Mouse (Mus musculus) lung, embryonic 14.5 days (tissue): ENCODE measurements at regions not wholly inside any gene's neighbourhood (a gene's known extent, or its start where the extent isn't known, plus 50 kb on each side); places are given as distances from the start of the nearest gene placed in this dataset. TPM values are rescaled to one million over a fixed set of nuclear protein-coding genes. Genes with fewer than 3 reads are reported as not detected.

Experiments
- ATAC-seq: fragments of 200-750 bp; cut with Nextera tagmentation; 2 replicates; pipeline ENCODE4 v1.8.0; 2017; ENCODE audit warnings: mild to moderate bottlenecking, moderate TSS enrichment, moderate library complexity; ENCODE audit not compliant: insufficient read depth
- DNase-seq: peaks from one replicate; pipeline ENCODE4 v3.0.0-alpha.2; 2015
- H3K27ac ChIP-seq: fragments of 300-500 bp; sonication (generic); 2 replicates; pipeline ENCODE4 v1.5.1; 2014; ENCODE audit warnings: low read depth, mild to moderate bottlenecking, moderate library complexity
- H3K27me3 ChIP-seq: fragments of 300-500 bp; sonication (generic); 2 replicates; pipeline ENCODE4 v1.6.1; 2014; ENCODE audit warnings: low read length, control low read depth; ENCODE audit not compliant: insufficient read depth
- H3K36me3 ChIP-seq: fragments of 300-500 bp; sonication (generic); 2 replicates; pipeline ENCODE4 v1.6.1; 2014; ENCODE audit warnings: control low read depth; ENCODE audit not compliant: insufficient read depth
- H3K4me1 ChIP-seq: fragments of 300-500 bp; sonication (generic); 2 replicates; pipeline ENCODE4 v1.6.1; 2014; ENCODE audit warnings: antibody characterized with exemption, control low read depth; ENCODE audit not compliant: insufficient read depth
- H3K4me2 ChIP-seq: fragments of 300-500 bp; sonication (generic); 2 replicates; pipeline ENCODE4 v1.6.1; 2014; ENCODE audit warnings: mild to moderate bottlenecking
- H3K4me3 ChIP-seq: fragments of 300-500 bp; sonication (generic); 2 replicates; pipeline ENCODE4 v1.5.1; 2014; ENCODE audit warnings: low read depth, low read length
- H3K9ac ChIP-seq: fragments of 300-500 bp; sonication (generic); 2 replicates; pipeline ENCODE4 v1.6.1; 2014
- H3K9me3 ChIP-seq: fragments of 300-500 bp; sonication (generic); 2 replicates; pipeline ENCODE4 v1.6.1; 2016; ENCODE audit warnings: low read depth, low read length, control low read depth
- CTCF ChIP-seq: IDR thresholded peaks from 2 replicates; pipeline ENCODE4 v1.5.1; 2016; ENCODE audit warnings: antibody characterized with exemption, low read depth
- WGBS: fragments of 180-500 bp; shearing (Covaris S2); extraction: QIAGEN DNeasy Blood & Tissue Kit; methylation state at CpG from one replicate; pipeline ENCODE4 v1.1.7; 2014; 5-methylcytosine and 5-hydroxymethylcytosine counted together
- microRNA-seq: library from miRNA; unstranded; fragments of <30 nt; microRNA quantifications from one replicate; pipeline ENCODE4, GENCODE M21; 2016; ENCODE audit warnings: borderline number of aligned reads

- Histone ChIP-seq H3K4me3 (no peak overlapping the region), H3K9ac (no peak overlapping the region), H3K4me2 (no peak overlapping the region), H3K27ac (no peak overlapping the region), H3K4me1 (no peaks in the 10 kb centered on the region), H3K9me3 (no peaks in the 10 kb centered on the region), H3K36me3 (no peaks in the 10 kb centered on the region), H3K27me3 (no peaks in the 10 kb centered on the region)
- ATAC-seq (no peak), DNase-seq (no peak)
- TF ChIP-seq CTCF = no peak
- WGBS = 44% methylated on average over 2 of the region's 2 CpGs
Measured at GRCm38 (mm10) chr12:77014908-77015307, 52.9 kb upstream of the Max start.

Small RNAs in the stretch of these regions (microRNA-seq; reads per million reads assigned to microRNA genes)
- not detected for gene Gm22696
